Mouse (Mus musculus): ENCODE results near the gene Dph7.
"Not testable (repeated sequence)": the region's sequence is repeated elsewhere in the genome, so short reads cannot be mapped to it uniquely, and the experiment has no call there.

Dph7 gene

DNA sequence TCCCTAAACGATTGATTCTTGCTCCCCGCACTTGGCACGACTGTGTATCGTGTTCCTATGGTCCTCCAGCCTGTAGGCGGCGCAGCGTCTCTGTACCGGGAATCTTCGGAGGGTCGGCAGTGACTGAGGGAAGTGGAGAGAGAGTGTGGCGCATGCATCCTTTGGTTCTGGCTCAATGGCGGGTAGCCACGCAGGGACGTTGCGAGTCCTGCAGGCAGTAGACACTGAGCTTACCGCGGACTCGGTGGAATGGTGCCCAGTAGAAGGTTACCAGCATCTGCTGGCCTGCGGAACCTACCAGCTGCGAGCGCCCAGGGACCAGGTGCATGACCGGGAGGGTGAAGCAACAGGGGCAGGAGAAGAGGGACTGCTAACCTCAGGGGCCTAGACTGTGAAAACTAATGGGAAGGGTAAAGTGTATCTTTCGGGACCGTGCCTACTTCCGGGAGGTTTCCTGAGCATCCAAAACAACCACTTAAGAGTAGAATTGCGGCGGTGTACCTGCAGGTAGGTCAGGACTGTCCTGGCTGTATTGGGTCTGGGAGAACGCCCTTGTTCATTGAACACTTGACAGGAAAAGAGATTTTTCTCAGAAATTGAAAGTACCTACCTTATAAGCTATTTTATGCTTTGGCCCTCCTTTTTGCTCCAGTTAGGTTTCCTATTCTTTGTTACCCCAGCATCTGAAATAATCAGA lies at the start of gene Dph7:
Gene Dph7 (plus strand): TSS at position 97 of the 697 bp plus-strand sequence.
- peak; percentile 92 for ATAC-seq (ENCODE audit: low TSS enrichment)

- ATAC-seq (ENCODE audit: low TSS enrichment), result no peak
Observed at GRCm38 (mm10) chr2:24912589-24912988, 49.6 kb upstream of the Dph7 start.

DNA sequence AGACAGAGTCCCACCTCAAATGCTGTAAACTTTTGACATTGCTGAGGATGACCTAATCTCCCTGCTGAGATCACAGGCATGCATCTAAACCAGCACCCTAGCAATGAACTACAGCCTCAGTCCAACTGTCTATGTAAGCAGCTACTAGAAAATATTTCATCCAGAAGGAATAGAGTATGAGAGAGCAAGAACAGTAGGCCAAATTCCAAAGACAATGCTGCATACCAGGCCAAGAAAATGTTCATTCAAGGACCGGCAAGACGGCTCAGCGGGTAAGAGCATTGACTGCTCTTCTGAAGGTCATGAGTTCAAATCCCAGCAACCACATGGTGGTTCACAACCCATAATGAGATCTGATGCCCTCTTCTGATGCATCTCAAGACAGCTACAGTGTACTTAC lies 47.4 kb upstream of the Dph7 start:
- no peak for ATAC-seq (ENCODE audit: low TSS enrichment)

- peak; percentile 96 for ATAC-seq (ENCODE audit: low TSS enrichment)
Observed at GRCm38 (mm10) chr2:24918930-24919838, 43.0 kb upstream of the Dph7 start, which contains the start of gene Ehmt1. TSS of gene Ehmt1 (minus strand) at chr2:24919614.

DNA sequence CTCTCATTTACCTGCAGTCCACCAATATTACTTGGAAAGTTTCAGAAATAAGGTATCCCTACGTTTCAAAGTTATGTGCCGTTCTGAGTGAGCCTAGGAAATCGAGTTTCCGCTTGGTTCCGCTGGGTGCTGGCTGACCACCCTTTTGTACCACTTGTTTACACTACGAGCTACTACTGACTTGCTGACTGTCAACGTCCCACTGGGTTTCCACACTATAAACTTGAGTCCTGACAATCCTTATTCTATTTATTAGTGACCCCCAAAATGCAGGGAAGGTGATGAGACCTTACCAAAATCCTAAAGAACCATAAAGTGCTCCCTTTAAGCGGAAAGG lies 42.4 kb upstream of the Dph7 start:
- ATAC-seq (ENCODE audit: low TSS enrichment), result peak; percentile 25

DNA sequence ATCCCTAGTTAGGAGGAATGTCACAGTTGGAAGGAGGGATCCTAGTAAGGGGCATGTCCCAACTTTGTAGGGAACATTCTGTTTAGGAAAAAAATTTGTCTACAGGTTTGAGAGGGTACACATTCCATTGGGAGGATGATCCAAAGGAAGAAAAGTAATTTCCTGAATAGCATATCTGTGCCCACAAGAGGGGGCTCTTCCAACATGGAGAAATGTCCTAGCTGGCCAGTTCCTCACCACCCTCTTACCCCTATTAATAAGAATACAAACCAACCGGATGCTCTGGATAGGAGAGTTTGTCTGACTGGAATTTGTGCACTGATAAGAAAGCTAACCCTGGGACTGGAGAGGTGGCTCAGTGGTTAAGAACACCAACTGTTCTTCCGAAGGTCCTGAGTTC lies 38.6 kb upstream of the Dph7 start:
- no peak for ATAC-seq (ENCODE audit: low TSS enrichment)

GRCm38 (mm10) chr2:24925284-24925683 lies 36.9 kb upstream of the Dph7 start:
- ATAC-seq (ENCODE audit: low TSS enrichment), result no peak

GRCm38 (mm10) chr2:24926345-24926964 lies 35.7 kb upstream of the Dph7 start:
- no peak for ATAC-seq (ENCODE audit: low TSS enrichment)

DNA sequence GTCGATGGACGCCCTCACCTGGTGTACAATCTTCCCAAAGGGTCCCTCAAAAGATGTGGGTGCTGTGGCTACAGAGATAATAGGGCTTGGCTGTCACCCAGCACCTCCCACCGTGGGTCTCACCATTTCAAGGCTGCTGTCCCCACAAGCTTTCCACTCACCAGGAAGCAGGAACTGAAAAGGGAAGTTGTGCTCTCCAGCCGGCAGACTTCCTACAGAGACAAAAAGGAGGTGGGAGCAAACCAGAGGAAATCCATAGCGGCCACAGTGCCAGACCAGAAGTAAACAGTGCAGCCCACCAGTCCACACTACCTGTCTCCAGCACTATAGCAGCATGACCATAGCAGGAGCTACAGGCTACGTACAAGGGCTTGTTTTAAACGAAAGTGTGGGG lies 35.2 kb upstream of the Dph7 start:
- no peak for ATAC-seq (ENCODE audit: low TSS enrichment)

DNA sequence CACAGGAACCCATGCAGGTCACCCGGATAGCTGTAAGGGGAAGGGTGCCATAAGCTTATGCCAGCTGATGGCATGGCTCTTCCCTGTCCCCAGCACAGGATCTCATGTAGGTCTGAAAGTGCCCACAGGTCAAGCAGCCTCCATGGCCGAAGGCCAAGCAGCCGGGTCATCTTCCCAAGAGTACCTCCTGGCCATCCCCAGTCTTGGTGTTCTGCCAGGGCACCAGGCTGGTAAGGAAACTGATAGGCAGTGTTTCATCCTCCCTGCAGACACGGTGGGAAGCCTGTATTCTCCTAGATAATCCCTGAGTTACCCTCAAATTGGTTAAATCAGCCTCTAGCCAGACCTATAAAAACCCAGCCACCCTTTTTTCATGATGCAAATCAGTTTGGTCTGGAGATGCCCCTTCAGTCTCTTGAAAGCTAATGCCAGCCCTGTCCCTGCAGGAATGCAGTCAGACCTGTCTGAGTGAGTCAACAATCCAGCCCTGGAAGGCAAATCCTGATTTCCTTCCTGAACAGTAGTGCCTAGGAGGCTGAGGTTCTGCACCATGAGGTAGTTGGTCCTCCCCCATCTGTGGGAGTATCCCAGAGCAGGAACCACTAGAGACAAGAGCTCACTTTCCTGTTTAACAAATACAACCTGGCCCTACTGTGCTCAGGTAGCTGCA lies 34.3 kb upstream of the Dph7 start:
- no peak for ATAC-seq (ENCODE audit: low TSS enrichment)

GRCm38 (mm10) chr2:24929119-24929518 lies 33.1 kb upstream of the Dph7 start:
- no peak for ATAC-seq (ENCODE audit: low TSS enrichment)

DNA sequence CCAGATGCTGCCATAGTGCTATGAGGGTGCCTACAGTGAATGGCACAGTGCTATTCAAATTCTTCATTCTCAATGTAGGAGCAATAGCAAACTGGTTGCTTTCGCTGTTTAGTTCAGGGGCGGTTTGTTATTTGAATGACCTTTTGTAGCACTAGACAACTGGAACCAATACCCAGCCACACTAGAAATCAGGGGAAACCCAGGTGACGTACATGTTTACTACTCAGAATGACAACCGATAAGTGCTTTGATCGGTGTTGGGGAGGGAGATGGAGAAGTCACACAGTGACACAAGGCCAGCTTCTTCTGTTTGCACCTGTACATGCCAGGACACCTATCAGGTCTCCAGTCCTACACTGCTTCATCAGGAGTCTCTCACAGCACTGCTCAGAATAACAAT lies 32.6 kb upstream of the Dph7 start:
- ATAC-seq (ENCODE audit: low TSS enrichment), result no peak

- ATAC-seq (ENCODE audit: low TSS enrichment), result peak; percentile 48
Observed at GRCm38 (mm10) chr2:24934441-24934963, 27.7 kb upstream of the Dph7 start.

GRCm38 (mm10) chr2:24935057-24935796 lies 27.0 kb upstream of the Dph7 start, which contains the start of gene Arrdc1:
TSS of gene Arrdc1 (minus strand) at chr2:24935252.
- ATAC-seq (ENCODE audit: low TSS enrichment), result peak; percentile 81

- no peak for ATAC-seq (ENCODE audit: low TSS enrichment)
Observed at GRCm38 (mm10) chr2:24942092-24942491, 20.1 kb upstream of the Dph7 start.

- ATAC-seq (ENCODE audit: low TSS enrichment), result not testable (repeated sequence)
Observed at GRCm38 (mm10) chr2:24944304-24944703, 17.9 kb upstream of the Dph7 start.

GRCm38 (mm10) chr2:24949421-24950188 lies 12.6 kb upstream of the Dph7 start, which contains the start of gene Zmynd19:
TSS of gene Zmynd19 (plus strand) at chr2:24949792.
- peak; percentile 97 for ATAC-seq (ENCODE audit: low TSS enrichment)

- ATAC-seq (ENCODE audit: low TSS enrichment), result peak; percentile 27; the same call in 1 of the 2 replicates
Observed at GRCm38 (mm10) chr2:24950189-24950535, 12.0 kb upstream of the Dph7 start.

GRCm38 (mm10) chr2:24952537-24953055 lies 9.6 kb upstream of the Dph7 start:
- no peak for ATAC-seq (ENCODE audit: low TSS enrichment)

DNA sequence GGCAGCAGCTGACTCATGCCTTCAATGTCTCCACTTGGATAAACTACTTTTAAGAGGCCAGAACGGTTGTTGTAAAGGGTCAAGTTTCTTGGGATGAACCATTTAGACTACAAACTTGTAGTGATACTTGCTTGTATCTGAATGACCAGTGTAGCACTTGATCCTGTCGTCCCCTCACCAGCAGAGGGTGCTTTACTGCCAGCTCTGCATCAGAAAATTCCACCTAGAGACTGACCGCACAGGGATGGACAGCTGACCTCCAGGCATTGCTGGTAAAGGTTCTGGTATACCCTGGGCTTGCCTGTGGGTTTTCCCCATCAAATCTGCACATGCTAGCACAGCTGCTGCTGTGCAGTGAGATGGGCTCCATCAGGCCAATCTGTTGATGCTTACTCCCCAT lies 1.3 kb upstream of the Dph7 start:
- ATAC-seq (ENCODE audit: low TSS enrichment), result no peak; the same call in 1 of the 2 replicates

Measured in frontal cortex, adult (tissue).